Mouse (Mus musculus) mature B cell (primary cell): Measurements from ENCODE around the gene Hmg20b.

Experiments used
- in situ Hi-C: fragments of 300-500 bp; cut with MboI; formaldehyde crosslinking; loops from 2 replicates; pipeline ENCODE4 v1.14.3; 2019

The Hmg20b gene

DNA sequence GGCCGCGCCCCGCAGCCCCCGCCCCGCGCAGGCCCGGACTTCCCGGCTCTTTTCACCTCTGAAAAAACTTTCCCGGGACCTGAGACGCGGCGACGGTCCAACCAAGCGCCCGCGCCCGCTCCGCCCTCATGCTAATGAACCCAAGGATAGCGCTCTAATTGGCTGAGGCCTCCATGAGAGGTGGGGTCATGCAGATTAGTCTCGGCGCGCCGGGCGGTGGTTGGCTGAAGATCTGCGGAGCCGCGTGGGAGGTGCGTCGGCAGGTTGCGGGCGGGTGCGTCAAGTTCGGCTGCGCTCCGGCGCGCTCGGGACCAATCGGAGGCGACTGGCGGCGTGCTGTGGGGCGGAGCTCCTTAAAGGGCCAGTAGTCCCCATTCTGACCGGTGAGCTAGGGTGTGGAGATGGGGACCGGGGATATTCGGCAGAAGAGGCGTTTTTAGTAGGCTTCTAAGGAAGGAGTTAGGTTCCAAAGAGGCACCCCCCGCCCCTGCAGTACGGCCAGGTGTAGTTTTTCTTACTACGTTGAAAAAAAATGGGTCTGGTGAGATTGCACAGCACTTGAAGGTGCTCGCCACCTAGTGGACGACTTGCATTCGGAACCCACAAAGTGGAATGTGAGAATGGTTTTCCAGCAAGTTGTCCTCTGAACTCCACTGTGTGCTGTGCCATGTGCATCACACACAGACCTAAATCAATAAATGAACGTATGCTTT lies at the start of gene Hmg20b:
Gene Hmg20b, minus strand, starts transcription at position 130 of the 713 bp plus-strand sequence.
- in situ Hi-C loops: no loop called here

GRCm38 (mm10) chr10:81399798-81400308 lies 49.6 kb upstream of the Hmg20b start:
- in situ Hi-C loops: no loop called here

GRCm38 (mm10) chr10:81399296-81399695 lies 49.0 kb upstream of the Hmg20b start:
- in situ Hi-C loops: no loop called here

DNA sequence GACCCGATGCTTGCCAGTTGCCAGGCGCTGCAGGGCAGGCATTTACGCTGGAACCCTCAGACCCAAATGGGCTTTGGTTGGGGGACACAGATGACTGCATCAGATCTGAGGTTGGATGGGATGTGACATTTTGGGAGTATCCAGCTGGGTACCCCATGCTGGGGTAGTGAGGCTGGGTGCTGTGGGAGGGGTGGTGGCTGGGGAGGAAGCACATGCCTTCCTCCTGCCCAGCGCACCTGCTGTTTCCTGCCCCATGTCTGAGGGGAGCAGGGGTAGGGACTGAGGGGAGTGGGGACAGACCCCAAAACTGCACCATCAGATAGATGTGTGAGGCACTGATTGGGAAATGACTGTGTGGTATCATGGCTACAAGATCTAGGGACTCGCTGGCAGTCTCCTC lies 46.5 kb upstream of the Hmg20b start:
- in situ Hi-C loops: no loop called here

GRCm38 (mm10) chr10:81395865-81396264 lies 45.6 kb upstream of the Hmg20b start:
- in situ Hi-C loops: no loop called here

- in situ Hi-C loops: no loop called here
These were observed 44.8 kb upstream of the Hmg20b start for GRCm38 (mm10) chr10:81395127-81395526.

- in situ Hi-C loops: no loop called here
These were observed 43.3 kb upstream of the Hmg20b start for GRCm38 (mm10) chr10:81393456-81394063.

GRCm38 (mm10) chr10:81392781-81393185 lies 42.5 kb upstream of the Hmg20b start, which contains the start of gene Smim24:
Gene Smim24 (plus strand): TSS chr10:81393051.
- in situ Hi-C loops: no loop called here

- in situ Hi-C loops: no loop called here
These were observed 42.0 kb upstream of the Hmg20b start for GRCm38 (mm10) chr10:81392270-81392669.

GRCm38 (mm10) chr10:81390678-81390965 lies 40.3 kb upstream of the Hmg20b start:
- in situ Hi-C loops: no loop called here

GRCm38 (mm10) chr10:81389801-81390677 lies 39.8 kb upstream of the Hmg20b start:
- in situ Hi-C loops: no loop called here

GRCm38 (mm10) chr10:81389373-81389772 lies 39.1 kb upstream of the Hmg20b start:
- in situ Hi-C loops: no loop called here

GRCm38 (mm10) chr10:81388505-81389055 lies 38.3 kb upstream of the Hmg20b start, which contains the start of gene Gm48552:
Gene Gm48552 (plus strand): TSS chr10:81389005.
- in situ Hi-C loops: no loop called here

DNA sequence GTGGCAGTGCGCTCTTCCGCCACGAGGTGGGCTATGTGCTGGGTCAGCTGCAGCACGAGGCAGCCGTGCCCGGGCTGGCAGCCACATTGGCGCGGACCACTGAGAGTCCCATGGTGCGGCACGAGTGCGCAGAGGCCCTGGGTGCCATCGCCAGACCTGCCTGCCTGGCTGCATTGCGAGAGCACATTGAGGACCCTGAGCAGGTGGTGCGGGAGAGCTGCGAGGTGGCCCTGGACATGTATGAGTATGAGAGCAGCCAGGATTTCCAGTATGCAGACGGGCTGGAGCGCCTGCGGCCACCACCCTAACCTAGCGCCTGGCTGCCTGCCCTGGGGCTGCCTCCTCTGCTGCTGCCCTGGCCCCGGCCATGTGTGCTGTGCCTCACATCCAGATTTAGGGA lies 37.4 kb upstream of the Hmg20b start:
- in situ Hi-C loops: no loop called here

DNA sequence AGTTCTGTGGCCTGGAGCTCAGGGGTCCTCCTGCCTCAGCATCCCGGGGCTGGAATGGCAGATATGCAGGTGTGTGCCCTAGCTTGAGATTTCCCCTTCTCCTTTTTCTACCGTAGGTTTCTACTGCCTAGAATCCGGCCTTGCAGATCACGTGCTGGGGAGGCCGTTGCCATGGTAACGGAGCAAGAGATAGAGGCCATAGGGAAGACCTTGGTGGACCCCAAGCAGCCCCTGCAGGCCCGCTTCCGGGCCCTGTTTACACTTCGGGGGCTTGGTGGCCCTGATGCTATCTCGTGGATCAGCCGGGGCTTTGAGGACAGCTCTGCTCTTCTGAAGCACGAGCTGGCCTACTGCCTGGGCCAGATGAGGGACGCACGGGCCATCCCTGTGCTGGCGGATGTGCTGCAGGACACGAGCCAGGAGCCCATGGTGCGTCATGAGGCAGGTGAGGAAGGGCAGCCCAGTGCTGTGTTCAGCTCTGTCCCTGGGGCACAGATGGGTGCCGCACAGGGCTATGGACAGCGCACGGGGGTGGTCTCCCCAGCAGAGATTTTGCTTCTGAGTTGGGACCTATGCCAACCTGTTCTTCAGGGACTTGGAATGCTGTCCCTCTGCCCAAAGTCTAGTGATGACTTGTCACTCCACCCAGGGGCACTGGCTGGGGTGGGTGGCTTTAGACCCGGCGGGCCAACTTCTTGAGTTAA lies 35.5 kb upstream of the Hmg20b start:
- in situ Hi-C loops: no loop called here

DNA sequence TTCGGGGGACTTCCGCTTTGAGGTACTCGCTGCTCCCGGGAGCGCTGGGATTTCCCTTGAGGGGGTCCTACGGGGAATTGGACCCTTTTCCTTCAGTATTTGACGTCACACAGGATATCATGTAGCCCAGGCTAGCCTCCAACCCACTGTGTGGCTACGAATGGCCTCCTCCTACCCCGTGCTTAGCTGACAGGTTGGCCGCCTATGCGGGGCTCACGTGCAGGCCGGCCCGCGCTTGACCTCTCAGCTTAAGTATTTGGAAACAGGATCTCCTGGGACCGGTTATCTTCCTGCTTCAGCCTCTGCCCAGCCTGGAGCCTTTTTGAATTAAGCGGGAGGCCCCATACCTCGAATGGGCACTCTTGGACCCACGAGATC lies 34.3 kb upstream of the Hmg20b start:
- in situ Hi-C loops: no loop called here

DNA sequence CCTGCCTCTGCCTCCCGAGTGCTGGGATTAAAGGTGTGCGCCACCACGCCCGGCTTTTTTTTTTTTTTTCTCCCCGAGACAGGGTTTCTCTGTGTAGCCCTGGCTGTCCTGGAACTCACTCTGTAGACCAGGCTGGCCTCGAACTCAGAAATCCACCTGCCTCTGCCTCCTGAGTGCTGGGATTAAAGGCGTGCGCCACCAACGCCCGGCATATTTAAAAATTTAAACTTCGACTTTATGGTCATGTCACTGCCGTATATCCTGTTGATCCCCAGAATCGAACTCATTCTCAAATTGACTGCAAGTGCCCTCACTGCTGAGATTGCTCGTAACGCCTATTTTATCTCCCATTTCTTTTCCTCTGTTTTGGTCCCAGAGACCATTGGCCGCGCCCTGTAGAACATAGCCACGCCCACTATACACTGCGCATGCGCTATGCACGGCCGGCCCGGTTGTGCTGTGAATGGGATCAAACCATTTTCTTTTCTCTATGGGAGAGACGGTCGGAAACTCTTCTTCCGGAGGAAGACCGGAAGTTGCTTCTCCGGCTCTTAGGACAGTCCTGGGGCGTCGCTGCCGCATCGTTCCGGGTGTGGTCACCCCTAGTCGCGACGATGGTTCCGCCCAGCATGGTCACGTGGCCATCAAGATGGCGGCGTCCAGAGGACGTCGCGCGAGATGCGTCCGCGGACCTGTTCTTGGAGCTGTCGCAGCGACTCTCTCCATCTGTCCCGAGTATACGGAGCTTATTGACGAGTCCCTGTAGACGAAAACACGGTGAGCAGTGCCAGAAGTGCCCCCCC lies 33.7 kb upstream of the Hmg20b start, which contains the start of the genes Dohh and Gm48551:
Gene Dohh, plus strand, starts transcription at position 627 of the 803 bp plus-strand sequence.
Gene Gm48551, plus strand, starts transcription at position 665 of the 803 bp plus-strand sequence.
- in situ Hi-C loops: no loop called here

DNA sequence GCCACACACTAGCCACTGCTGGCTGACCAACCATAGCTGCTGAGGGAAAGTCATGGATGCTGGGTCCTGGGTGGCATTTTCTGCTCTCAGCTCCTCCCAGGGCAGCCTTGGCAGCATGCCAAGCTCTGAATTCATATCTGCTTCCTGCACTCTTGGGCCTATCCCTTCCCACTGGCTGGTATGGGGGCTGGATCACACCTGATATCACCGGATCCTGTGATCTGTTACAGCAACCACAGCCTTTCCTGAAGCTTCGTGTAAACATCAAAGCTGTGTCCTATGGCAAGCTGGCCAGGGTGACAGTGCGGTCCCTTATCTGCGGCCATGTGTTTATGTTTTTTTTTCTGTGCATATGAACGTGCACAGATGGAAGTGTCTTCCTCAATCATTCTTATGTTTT lies 31.8 kb upstream of the Hmg20b start:
- in situ Hi-C loops: no loop called here

- in situ Hi-C loops: no loop called here
These were observed 29.6 kb upstream of the Hmg20b start for GRCm38 (mm10) chr10:81379809-81380378.

- in situ Hi-C loops: no loop called here
These were observed 28.9 kb upstream of the Hmg20b start for GRCm38 (mm10) chr10:81379183-81379553.
